Mouse (Mus musculus) midbrain, embryonic 14.5 days (tissue): ENCODE measurements at regions not wholly inside any gene's neighbourhood (a gene's known extent, or its start where the extent isn't known, plus 50 kb on each side); places are given as distances from the start of the nearest gene placed in this dataset.
A peak's percentile ranks its signal among the peaks of the same experiment; 100 is the strongest.

Source experiments
- ATAC-seq: fragments of 200-750 bp; cut with Nextera tagmentation; 2 replicates; pipeline ENCODE4 v1.8.0; 2017; ENCODE audit warnings: moderate number of reproducible peaks, moderate library complexity; ENCODE audit not compliant: low FRiP score, low TSS enrichment
- DNase-seq: peaks from one replicate; pipeline ENCODE4 v3.0.0-alpha.2; 2015
- H3K27ac ChIP-seq: fragments of 300-500 bp; sonication (generic); replicated peaks from 2 replicates; pipeline ENCODE4 v1.5.1; 2014; ENCODE audit warnings: mild to moderate bottlenecking, low read depth, low read length, moderate library complexity
- H3K27me3 ChIP-seq: fragments of 300-500 bp; sonication (generic); 2 replicates; pipeline ENCODE4 v1.6.1; 2014; ENCODE audit warnings: low read length, control low read depth, mixed read lengths; ENCODE audit not compliant: control insufficient read depth, insufficient read depth
- H3K36me3 ChIP-seq: fragments of 300-500 bp; sonication (generic); 2 replicates; pipeline ENCODE4 v1.6.1; 2014; ENCODE audit warnings: low read length, control low read depth; ENCODE audit not compliant: control insufficient read depth, insufficient read depth
- H3K4me1 ChIP-seq: fragments of 300-500 bp; sonication (generic); 2 replicates; pipeline ENCODE4 v1.6.1; 2014; ENCODE audit warnings: mild to moderate bottlenecking, antibody characterized with exemption, low read length, control low read depth; ENCODE audit not compliant: control insufficient read depth, insufficient read depth
- H3K4me2 ChIP-seq: fragments of 300-500 bp; sonication (generic); 2 replicates; pipeline ENCODE4 v1.6.1; 2014; ENCODE audit warnings: mild to moderate bottlenecking, low read length, moderate library complexity
- H3K4me3 ChIP-seq: fragments of 300-500 bp; sonication (generic); replicated peaks from 2 replicates; pipeline ENCODE4 v1.5.1; 2014; ENCODE audit warnings: low read depth, low read length
- H3K9ac ChIP-seq: fragments of 300-500 bp; sonication (generic); replicated peaks from 2 replicates; pipeline ENCODE4 v1.6.1; 2014; ENCODE audit warnings: mild to moderate bottlenecking, low read length, moderate library complexity
- H3K9me3 ChIP-seq: fragments of 300-500 bp; sonication (generic); 2 replicates; pipeline ENCODE4 v1.6.1; 2016; ENCODE audit warnings: low read length, control low read depth, mixed read lengths; ENCODE audit not compliant: control insufficient read depth
- WGBS: fragments of 180-500 bp; shearing (Covaris S2); extraction: QIAGEN DNeasy Blood & Tissue Kit; methylation state at CpG from one replicate; pipeline ENCODE4 v1.1.7; 2014; 5-methylcytosine and 5-hydroxymethylcytosine counted together

DNA sequence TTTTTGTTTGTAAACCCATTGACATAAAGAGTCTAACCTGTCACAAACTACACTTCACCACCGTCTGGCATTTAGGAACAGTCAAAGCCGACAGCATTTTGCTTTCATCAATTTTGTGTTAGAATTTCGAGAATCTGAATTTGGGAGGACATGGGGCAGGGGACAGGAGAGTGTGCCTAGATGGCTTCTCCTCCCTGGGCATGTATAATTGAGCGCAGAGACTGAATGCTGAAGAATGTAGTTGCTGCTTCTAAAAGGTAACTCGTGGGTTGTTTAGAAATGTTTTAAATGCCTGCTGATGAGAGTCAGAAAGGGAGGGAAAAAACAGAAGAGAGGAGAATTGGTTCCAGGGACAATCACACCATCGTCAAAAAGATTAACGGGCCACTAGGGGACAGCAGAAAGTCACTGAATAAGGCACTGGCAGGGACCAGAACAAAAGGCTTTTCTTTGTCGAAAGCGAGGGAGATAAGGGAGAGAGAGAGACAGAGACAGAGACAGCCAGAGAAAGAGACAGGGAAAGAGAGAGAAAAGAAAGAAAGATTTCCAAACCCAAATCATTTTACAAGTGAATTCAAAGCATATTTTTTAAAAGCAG is 66.6 kb upstream of the BC052040 start:
- H3K36me3 ChIP-seq = no peaks in the 10 kb centered on the region
- DNase-seq = peak; percentile 79
- ATAC-seq = peak; percentile 62; the same call in 1 of the 2 replicates
- no peak overlapping the region for H3K9ac ChIP-seq
- no peak overlapping the region for H3K4me3 ChIP-seq
- 12% methylated on average over 9 of the region's 9 CpGs for WGBS
- no peaks in the 10 kb centered on the region for H3K27me3 ChIP-seq
- no peaks in the 10 kb centered on the region for H3K9me3 ChIP-seq
- H3K4me2 ChIP-seq = no peak overlapping the region
- no peak overlapping the region for H3K27ac ChIP-seq
- H3K4me1 ChIP-seq = peaks cover 5% of the 10 kb centered on the region; the same call in 1 of the 2 replicates

DNA sequence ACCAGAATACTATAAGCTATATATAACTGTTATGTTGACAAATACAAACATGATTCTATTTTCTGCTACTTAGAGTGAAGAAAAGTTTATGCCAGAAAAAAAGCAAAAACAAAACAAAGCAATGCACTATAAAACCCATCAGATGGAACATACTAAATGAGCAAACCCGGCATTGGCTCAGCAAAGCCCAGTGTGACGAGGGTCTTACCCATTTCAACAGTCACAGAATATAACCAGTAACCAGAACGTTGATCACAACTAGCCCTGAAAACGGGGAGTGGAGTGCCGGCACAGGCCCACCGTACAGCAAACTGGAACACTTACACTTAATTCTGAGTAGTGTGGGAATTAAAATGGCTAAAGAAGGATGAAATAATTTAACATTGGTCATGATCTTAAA is 66.0 kb upstream of the BC052040 start:
- ATAC-seq = no peak
- H3K27me3 ChIP-seq = no peaks in the 10 kb centered on the region
- H3K4me3 ChIP-seq = no peak overlapping the region
- H3K4me1 ChIP-seq = peaks cover 5% of the 10 kb centered on the region; the same call in 1 of the 2 replicates
- H3K36me3 ChIP-seq = no peaks in the 10 kb centered on the region
- 73% methylated on average over 6 of the region's 6 CpGs for WGBS
- no peak overlapping the region for H3K27ac ChIP-seq
- H3K9me3 ChIP-seq = no peaks in the 10 kb centered on the region
- H3K9ac ChIP-seq = no peak overlapping the region
- no peak for DNase-seq
- no peak overlapping the region for H3K4me2 ChIP-seq

DNA sequence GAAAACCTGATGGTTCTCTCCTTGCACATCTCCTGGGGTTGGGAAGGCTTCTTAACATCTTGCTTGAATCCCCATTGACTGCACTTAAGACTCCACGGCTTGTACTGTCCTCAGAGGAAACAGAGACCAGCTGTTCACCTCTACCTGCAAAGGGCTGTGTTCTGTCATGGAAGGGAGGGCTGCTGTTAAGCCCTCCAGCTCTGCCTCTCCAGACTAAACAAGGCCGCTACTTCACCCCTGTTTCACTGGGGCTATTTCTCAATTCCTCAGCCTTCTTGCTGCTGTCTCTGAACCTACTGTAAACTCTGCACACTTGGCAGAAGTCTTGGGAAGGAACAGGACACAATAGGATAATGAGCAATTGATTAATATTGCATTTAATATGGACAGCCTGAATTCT is 64.7 kb upstream of the BC052040 start:
- H3K27ac ChIP-seq = no peak overlapping the region
- H3K4me2 ChIP-seq = no peak overlapping the region
- no peak overlapping the region for H3K4me3 ChIP-seq
- ATAC-seq = no peak
- H3K4me1 ChIP-seq = peaks cover 5% of the 10 kb centered on the region; the same call in 1 of the 2 replicates
- no peaks in the 10 kb centered on the region for H3K27me3 ChIP-seq
- H3K9ac ChIP-seq = no peak overlapping the region
- 55% methylated on average over 2 of the region's 2 CpGs for WGBS
- no peaks in the 10 kb centered on the region for H3K36me3 ChIP-seq
- no peaks in the 10 kb centered on the region for H3K9me3 ChIP-seq
- DNase-seq = no peak

DNA sequence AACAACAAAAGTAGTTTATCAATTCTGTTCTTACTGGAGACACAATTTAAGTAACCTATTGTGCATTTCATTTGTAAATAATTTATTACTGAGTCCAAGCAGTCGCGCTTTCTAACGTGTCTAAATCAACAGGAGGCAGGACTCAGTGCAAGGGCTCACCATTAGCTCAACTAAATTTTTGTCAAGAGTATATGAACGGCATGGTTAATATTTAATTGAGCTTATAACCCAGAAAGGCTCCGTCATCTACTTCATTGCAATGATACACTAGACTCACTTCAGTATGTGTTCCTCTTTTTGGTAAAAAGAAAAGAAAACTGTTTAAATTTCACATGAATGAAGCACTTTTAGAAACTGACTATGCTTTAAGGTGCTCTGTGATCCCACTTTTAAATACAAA is 61.5 kb upstream of the BC052040 start:
- no peak for DNase-seq
- no peak overlapping the region for H3K4me3 ChIP-seq
- no peak for ATAC-seq

DNA sequence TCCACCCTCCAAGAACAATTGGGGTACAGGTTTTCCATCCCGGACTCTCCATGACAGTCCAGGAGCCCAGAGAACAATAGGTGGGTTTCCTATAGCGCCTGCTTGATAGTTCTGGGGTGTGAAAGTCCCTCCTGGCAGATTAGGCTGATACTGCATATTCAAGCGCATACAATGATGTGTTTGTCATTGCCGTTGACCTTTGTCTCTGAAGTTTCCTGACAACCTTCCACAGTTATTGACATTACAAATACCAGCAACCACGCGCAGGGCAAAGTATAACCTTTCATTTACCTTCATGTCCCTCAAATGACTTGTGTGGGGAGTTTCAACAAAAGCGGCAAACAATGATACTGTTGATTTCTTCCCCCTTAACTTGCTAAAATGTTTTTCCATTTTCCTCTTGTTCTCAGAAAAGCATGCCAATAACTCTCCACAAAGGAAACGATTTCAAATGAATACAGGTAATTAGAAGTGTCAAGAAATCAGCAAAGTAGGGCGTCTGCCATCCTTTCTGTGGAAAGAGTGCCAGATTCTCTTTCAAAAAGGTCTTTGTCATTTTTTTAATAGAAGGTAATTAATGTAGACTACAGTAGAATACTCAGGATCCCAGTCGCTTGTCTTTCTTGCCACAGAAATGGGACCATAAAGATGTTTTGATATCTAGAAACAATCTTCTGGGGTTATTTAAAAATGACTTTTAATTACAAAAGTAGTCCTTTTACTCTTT is 60.9 kb upstream of the BC052040 start:
- H3K9ac ChIP-seq = no peak overlapping the region
- H3K36me3 ChIP-seq = no peaks in the 10 kb centered on the region
- no peaks in the 10 kb centered on the region for H3K27me3 ChIP-seq
- no peaks in the 10 kb centered on the region for H3K4me1 ChIP-seq
- no peak overlapping the region for H3K4me2 ChIP-seq
- H3K4me3 ChIP-seq = no peak overlapping the region
- WGBS = 63% methylated on average over 10 of the region's 10 CpGs
- no peak for DNase-seq
- H3K27ac ChIP-seq = no peak overlapping the region
- H3K9me3 ChIP-seq = no peaks in the 10 kb centered on the region
- no peak for ATAC-seq

More for the DNA sequence above, 61.5 kb upstream of the BC052040 start:
- H3K4me1 ChIP-seq = no peaks in the 10 kb centered on the region
- no peak overlapping the region for H3K4me2 ChIP-seq
- H3K27ac ChIP-seq = no peak overlapping the region
- no peaks in the 10 kb centered on the region for H3K27me3 ChIP-seq
- no peaks in the 10 kb centered on the region for H3K9me3 ChIP-seq
- H3K36me3 ChIP-seq = no peaks in the 10 kb centered on the region
- WGBS = 74% methylated on average over 5 of the region's 5 CpGs
- H3K9ac ChIP-seq = no peak overlapping the region

DNA sequence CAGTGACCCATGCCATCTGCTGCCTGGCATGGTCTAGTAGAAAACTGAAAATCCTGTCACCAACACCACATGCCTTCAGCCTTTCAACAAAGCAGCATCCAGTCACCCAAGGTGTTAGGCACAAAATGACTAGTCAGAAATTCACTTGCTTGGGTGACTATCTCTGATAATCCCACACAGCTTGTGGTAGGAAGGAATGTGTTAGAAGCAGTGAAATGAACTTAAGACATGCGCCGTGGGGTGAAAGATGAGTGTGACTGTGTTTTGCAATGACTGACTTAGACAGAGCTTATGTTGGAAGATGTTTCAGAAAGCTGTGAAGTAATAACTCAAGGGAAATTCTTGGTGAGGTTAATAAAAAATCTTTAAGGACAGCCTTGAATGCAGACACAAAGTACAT is 51.6 kb upstream of the BC052040 start:
- H3K27ac ChIP-seq = no peak overlapping the region
- ATAC-seq (no peak), DNase-seq (no peak)
- H3K4me1 ChIP-seq = no peaks in the 10 kb centered on the region
- no peaks in the 10 kb centered on the region for H3K9me3 ChIP-seq
- H3K4me2 ChIP-seq = no peak overlapping the region
- H3K36me3 ChIP-seq = no peaks in the 10 kb centered on the region
- 84% methylated on average over 2 of the region's 2 CpGs for WGBS
- no peak overlapping the region for H3K9ac ChIP-seq
- no peak overlapping the region for H3K4me3 ChIP-seq
- H3K27me3 ChIP-seq = no peaks in the 10 kb centered on the region
